Mouse (Mus musculus): Measurements from ENCODE around the gene Slc22a23.

Gene Slc22a23

DNA sequence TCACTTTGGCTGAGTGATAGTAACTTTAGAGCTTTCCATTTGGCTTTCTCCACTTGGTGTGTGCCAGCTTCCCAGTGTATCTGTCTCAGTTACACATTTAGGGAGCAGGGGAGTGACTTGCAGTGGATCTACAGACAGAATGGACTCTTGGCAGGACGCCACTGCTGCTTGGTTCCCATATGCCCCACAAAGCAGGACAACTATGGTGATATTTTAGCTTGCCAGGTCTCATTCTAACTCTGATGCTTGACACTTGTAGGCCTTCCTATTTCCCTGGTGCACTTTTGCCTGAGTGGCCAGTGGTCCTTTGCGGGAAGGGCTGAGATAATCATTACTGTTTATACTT is 188.2 kb downstream of the Slc22a23 start:
- DNase-seq, result peak; percentile 87

DNA sequence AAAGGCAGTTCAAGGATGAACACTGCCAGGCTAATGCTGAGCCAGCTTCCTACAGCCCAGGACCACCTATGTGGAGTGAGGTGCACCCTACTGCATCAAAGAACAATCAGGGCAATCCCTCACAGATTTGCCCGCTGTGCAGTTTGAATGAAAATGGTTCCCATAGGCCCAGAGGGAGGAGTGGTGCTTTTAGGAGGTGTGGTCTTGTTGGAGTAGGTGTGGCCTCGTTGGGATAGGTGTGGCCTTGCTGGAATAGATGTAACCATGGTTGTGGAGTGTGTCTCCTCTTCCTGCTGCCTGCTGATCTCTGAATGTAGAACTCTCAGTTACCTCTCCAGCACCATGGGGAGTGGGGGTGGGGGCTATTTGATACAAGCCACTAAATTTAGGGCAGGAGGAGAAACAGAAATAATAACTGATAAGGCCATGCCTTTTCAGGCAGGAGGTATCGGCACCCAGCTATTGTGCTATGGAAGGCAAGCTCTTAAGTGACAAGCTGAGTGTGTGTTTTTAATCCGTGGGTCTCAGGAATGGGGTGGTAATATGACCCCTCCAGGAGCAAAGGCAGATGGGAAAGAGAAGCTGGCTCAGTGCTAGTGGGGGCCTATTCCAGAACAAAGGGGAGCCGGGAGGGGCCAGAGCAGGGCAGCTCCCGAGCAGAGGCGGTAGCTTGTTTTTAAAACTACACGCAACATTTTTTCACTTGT is 188.7 kb downstream of the Slc22a23 start:
- peak; percentile 48 for DNase-seq

DNA sequence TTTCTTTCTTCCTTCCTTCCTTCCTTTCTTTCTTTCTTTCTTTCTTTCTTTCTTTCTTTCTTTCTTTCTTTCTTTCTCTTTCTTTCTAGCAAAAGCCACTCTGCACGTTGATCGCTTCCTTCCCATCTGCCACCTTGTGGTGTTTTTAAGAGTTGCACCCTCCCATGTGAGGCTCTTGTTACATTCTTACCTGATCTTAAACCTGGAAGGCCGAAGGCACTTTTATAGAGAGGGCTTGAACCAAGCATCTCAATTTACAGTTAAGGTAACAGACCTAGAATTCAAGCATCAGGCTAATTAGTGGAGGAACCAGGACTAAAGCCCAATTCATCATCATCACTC is 190.1 kb downstream of the Slc22a23 start:
- peak; percentile 63 for DNase-seq

DNA sequence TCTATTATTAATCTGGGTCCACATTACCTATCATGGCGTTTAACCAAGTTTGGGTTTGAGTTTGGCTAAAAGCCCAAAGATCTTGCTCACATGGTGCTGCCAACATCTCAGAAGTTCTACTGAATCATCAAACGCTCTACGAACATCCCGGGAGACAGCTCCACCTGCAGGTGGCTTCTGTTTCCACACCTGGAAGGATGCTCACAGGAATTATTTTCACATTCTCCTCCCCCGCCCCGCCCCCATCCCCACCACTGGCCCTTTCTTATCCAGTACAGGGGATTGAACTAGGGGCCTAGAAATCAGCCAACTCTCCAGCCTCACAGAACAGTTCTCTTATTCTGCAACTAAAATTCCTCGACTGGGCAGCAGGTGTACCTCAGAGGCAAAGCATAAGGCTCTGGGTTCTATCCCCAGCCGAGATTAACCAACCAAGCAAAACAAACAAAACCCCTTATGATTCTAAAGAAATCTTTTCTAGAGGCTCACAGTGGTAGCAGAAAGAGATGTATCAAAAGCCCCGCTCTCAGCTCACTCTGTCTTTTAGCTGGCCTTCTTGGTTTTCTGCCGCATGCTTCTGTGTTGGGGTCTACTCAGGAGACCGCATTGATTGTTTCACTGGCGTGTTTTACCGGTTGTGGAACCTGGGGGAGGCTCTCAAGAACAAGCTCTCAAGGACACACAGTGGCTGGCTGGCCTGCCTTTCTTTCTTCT is 190.6 kb downstream of the Slc22a23 start:
- peak; percentile 69 for DNase-seq

DNA sequence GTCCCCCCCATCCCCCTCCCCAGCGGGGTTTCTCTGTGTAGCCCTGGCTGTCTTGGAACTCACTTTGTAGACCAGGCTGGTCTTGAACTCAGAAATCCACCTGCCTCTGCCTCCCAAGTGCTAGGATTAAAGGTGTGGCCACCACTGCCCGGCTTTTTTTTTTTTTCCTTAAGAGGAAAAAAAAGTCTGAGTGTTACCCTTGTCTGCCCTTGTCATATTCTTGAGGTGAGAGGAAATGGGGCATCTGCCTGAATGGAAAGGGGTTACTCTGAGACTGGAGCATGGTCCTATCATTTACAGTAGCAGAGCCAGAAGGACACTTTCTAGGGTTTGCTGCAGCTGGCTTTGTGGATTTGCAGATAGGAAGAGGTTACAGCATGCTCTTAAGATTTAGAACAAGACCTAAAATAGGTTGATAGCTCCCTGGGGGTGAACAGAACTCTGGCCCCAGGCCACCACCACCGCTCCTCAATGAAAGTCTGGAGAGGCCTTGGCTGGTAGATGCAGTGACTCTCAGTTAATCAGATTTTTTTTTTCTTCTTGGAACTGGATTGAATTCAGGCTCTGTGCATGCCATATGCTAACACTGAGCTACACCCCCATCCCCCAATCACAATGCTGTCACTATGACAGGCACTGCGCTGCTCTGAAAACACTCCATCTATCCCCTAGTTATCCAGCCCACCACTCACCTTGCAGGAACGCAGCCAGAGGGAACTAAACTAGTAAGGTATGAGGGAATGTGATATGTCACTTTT is 191.5 kb downstream of the Slc22a23 start:
- peak; percentile 70 for DNase-seq

DNA sequence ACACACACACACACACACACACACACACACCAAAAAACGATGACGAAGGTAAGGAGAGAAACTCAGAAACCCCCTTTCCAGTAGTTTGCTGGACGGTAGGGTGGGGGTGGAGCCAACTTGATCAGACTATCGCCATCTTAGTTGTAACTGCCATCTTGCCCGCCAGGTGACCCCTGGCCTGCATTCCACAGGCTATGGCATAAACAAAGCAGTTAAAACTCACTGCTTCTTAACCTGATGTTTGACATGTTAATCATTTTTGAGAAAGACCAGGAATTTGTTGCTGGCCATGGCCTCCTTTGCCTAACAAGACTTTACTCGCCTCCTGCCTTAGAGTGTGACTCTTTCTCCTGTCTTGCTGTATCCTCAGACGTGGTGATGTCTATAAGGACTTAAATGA is 192.3 kb downstream of the Slc22a23 start:
- DNase-seq, result no peak

DNA sequence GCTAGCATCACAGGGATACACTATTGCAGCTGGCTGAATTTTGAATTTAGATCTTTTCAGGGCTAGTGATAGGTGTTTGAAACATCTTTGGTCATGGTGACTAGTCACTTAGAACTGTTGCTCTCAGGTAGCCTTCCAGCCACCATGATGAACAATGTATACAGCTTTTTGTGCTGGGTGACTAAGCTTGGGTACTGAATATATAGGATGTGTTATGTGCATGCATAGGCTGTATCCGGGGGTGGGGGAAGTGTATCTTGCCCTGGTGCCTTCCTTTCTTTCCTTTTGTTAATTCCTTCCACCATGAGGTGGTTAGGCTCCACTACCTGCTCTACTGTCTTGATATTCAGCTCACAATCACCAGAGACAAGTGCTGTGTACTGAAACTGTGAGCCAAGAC is 193.6 kb downstream of the Slc22a23 start:
- DNase-seq, result no peak

DNA sequence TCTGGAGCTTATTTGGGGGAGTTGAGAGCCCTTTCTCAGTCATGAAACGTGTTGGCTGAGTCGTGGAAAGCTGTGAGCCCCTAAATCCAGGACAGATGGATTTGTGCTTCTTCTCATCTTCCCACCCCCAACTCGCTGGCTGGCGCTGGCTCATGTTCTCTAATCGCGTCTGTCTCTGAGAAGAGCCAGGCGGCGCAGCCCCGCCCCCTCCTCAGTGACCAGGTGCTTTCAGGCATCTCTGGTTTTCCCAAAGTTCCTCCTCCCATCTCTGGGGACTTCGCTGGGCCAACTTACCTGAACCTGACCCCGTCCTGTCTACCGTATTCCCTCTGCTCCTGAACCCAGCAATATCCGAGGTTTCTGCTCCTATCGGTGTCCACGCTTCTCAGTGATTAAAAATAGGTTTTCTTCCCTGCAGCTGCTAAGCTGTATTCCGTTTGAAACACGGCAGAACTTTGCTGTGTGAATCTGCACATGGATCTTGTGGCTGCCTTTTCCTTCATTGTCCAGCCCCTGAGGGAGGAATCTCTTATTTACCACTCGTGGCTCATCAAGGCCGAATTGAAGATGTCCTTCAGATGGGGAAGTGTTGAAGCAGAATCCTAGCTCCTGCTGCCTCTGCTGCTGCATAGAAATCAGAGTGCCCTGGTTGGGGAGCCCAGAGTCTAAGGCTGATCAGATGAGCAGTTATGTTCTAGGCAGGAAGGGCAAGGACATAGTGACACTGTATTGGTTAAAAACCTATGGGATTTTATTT is 194.5 kb downstream of the Slc22a23 start:
- DNase-seq, result no peak

DNA sequence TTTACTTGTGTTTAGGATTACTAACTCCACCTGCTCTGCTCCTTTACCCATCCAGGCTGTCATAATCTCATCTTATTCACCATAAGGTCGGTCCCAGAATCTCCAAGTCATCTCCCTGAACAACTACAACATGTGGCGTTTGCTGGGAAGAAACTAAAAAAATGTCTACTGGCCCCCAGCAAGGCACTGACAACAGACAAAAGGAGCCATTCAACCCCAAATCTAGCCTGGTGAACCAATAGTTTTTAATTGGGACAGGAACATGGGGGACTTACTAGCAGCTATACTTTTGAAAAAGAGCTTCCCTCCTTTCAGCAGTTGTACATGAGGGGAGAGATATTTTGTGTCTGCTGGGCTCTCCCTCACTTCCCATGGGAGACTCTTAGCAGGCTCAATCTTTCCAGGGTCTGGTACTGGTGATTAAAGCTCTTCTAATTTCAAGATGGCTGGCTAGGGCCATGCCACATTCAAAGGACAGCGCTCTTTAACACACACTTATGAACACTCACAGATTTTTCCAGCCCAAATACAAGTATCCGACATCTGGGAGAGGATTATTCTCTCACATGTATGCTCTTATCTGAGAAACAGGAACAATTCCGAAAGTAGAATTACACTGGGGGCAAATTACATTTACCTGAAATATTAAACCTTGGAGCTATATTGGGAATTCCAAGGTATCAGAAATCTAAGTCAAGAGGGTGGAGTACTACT is 195.4 kb downstream of the Slc22a23 start:
- no peak for DNase-seq

DNA sequence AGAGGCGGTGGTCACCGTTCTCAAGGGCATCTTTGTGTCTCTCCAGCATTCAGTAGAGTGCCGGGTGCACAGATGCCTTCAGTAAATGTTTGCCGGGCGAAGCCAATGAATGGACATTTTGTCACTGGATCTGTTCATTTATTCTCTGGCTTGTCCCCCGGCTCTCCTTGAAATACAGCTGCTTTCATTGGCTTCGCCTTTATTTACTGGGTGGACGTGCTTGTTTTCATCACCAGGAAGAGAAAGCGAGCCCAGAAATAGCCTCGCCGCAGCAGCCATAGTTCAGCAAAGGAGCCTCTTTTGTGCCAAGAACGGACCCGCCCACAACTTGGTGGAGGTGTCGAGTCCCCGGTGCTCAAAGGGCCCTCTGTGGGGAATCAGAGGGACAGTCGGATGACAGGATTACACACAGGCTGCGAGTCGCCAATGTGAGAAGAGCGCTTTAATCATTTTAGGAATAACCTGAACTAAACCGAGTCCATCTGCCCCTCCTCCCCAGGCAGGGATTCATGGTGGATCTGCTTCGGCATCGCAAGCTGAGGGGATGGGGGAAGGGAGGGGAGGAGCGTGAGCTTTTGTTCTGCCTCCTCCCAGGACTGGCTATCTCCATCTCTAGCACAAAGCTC is 196.1 kb downstream of the Slc22a23 start:
- DNase-seq, result peak; percentile 73

DNA sequence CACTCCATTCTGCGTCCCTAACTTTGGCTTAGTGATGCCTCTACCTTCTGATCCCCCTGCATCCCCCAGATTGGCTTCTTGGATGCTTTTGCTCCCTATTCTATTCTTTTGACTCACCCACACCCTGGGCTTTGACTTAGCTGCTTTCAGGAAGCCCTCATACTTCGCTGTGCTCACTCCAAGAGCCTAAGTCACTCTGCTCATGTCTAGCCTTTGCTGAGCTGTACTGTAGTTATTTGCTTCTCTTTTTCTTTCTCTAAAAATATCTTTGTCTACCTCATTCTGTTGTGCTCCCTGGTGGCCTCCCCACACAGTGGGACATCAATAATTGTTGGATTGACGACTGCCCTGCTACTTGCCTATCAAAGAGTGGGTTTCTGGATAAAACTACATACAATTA is 196.8 kb downstream of the Slc22a23 start:
- no peak for DNase-seq

DNA sequence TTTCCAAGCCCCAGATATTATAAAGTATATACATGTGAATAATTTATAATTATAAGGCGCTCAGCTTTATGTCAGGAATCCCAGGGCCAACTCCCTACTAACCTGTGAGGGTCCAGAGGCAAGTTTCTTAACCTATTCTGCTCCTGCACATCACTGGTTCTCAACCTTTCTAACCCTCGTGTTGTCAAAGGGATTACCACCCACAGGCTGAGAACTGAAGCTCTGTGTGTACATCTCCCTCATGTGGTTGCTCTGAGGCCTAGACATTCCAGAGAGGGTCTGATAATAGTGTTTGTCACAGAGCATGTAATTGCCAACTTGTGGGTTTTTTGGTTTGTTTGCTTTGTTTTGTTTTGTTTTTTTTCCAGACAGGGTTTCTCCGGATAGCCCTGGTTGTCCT is 198.1 kb downstream of the Slc22a23 start:
- DNase-seq, result no peak

DNA sequence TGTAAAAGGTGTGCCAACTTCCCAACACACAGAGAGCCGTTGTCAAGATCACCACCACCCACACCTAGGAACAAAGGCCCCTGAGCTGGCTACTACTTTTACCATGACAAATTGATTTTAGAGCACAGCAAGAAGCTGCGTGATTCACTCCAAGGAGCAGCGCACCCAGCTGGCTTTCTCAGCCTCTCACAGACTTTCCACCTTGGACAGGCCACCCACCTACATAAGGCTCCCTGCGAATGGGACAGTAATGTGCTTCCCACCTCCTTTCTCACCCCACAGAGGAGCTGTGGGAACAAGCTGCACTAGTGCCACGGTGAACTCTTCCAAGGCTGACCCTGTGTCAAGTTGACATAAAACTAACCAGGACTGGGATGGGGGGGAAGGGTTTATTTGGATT is 201.6 kb downstream of the Slc22a23 start:
- no peak for DNase-seq

DNA sequence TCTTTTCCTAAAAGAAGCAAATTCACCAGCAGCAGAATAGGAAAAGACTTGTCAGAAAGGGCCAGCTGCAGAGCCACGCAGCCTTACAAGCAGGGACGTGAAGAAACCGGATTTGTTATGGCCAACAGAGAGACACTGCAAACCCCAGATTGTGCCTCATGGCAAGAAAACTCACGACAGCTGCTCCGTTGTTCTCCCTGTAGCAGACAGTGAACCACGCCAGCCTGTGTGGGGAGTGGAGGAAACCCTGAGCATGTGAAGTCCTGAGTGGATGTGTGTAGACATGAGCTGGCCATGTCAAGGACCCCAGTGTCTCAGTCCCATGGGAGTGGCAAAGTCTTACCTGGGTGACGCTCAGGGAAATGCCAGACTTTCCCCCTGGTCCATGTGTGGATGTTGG is 208.4 kb downstream of the Slc22a23 start:
- DNase-seq, result peak; percentile 49

DNA sequence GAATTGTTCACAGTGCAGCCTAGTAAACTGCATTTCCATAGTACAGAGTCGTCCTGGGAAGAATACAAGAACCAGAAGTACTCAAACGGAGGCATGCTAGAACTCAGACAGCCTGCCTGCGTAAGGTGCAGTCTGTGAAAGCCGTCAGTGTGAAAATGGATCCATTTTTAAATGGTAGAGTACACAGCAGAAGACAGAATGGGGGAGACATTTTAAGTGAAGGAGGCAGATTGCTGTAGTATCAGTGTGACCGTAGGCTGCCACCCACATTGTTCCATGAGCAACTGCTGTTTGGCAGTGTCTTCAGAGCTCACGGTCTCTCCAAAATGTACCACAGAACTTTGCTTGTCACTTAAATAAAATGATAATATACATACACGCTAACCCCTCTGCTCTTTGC is 210.7 kb downstream of the Slc22a23 start:
- DNase-seq, result no peak

DNA sequence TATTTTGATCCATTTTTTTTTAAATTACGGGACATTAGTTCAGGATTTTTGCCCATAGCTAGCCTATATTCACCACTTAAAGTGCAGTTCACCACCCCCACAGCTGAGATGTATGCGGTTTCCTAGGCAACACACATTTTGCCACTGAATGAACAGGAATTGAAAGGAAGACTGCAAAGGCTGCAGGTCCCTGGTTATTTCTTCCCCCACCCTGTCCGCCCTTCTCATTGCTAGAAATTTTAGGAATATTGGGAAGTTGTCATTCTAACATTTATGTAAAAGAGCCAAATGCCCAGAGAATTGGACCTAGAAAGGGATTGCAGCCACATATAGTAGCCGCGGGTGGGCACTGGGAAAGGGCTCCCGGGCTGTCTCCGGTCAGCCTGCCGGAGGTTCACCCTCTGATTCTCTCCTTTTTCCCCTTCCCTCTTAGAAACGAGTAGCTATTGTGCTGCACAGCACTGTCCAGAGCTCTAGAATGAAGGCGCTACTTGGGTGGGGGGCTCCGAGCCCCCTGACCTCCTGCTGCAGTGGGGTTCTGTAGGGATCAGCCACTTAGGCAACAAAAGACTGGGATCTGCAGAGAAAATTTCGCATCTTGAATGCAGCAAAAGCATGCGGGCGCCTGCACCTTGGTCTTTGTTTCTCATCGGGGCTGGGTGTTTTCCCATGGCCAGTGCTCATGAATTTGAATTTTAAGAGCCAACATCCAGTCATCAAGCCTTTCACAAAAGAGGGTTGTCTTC is 211.5 kb downstream of the Slc22a23 start:
- no peak for DNase-seq

DNA sequence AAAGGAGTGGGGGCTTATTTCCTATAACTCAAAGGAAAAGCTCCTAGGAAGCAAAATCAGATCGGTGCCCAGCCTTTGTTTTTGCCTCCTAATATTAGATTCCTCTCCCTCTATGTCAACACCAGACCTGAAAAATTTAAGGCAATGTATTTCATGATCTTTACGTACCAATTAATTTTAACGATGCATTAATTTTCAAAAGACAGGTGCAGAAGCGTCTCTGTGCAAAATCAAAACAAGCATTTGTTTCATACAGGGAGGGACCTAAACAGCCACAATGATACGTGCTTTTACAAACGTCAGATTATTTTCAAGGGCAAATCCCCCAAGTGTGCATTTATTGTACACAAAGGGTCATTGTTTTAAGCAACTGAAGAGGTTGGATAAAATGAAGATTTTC is 212.1 kb downstream of the Slc22a23 start:
- no peak for DNase-seq

DNA sequence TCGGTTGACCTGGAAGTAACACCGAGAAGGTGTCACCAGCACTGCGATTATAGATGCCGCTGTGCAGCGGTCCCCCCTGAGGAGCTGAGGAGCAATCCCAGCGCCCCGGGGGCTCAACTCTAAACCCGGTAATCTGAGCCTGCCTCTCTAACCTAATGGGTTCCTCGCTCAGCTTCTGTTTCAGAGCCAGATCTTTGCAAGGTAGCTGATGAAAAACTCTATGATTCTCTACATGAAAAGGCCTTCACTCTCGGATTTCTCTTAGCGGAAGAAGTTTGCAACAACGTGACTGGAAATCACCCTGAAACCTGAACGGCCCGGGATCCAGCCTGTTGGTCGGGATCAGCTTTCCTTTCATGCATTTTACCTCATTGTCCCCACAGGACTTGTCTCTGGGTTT is 212.7 kb downstream of the Slc22a23 start:
- no peak for DNase-seq

DNA sequence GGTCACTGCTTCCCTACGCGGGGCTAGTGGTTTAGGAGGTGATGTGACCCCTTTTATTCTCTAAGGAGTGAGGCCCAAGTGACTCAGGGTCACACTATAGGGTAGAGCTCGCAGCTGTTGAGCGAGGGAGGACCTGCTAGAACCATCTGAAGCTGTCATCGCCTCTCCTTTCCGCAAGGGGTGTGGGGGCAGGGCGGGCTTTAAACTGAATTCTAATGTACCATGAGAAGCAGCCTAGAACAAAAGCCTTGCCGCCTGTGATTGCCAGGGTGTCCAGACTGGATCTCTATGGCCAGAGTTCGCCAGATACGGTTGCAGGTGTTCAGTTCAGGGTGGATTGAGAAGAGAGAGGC is 213.3 kb downstream of the Slc22a23 start:
- DNase-seq, result no peak

DNA sequence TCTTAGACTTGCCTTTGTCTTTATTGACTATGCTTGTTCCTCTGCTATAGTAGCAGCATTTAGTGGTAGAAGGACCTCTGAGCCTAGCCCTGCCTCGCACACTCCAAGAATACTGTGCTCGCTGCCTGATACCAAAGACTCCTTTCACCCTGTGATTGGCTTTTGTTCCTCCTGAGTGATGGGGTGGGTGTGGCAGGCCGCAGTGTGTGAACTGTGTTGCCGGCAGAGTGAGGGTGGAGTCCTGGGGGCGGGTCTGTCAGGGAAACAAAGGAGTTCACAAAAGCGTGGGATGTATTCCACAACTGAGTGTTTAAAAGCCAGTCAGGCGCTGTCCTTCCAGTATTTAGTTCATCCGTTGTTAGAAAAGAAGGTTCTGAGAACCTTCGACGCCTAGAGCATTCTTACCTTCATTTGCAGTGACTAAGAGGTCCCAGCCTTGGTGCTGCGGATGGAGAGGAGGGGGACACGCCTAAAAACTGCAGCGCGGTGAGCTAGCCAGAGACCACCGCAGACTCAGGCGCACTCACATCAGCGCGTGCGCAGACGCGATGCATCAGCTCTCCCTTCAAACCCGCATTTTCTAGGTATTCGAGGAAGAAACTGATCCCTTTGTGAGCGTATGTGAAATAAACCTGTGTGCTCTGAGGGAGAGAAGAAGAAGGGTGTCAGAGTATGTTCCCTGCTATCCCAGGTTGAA is 213.8 kb downstream of the Slc22a23 start:
- no peak for DNase-seq

DNA sequence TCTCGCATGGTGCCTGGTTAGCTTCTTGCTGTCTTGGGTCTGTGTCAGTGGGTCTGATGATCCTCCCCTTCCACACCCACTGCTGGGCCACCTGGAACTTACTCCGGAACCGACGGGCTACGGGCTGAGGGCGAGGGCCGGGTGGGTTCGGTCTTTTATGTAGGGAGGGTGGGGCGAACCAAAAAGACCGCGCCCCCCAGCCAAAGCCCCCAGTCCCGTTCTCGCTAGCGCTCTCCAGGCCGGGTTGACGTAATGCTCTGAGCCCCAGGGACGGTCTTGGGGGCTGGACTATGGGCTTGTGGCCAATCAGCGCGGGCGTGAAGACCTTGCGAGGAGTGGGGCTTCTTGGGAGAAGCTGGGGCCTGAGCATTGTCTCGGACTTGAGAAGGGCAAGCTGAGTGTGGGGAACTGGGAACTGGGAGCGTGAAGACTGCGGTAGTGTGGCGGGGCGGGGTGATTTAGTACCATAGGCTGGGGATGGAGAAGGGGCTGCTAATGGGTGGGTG is 214.7 kb downstream of the Slc22a23 start, which contains the start of gene Tubb2b:
TSS of gene Tubb2b (minus strand) at position 241 of the 506 bp plus-strand sequence.
- peak; percentile 44 for DNase-seq
